Mouse (Mus musculus): ENCODE data around the gene Galnt7. TPM values are rescaled to one million over a fixed set of nuclear protein-coding genes. Genes with fewer than 3 reads are reported as not detected.

The Galnt7 gene
- polyA plus RNA-seq, 1 experiment from 2014 or later: 3.2 TPM

DNA sequence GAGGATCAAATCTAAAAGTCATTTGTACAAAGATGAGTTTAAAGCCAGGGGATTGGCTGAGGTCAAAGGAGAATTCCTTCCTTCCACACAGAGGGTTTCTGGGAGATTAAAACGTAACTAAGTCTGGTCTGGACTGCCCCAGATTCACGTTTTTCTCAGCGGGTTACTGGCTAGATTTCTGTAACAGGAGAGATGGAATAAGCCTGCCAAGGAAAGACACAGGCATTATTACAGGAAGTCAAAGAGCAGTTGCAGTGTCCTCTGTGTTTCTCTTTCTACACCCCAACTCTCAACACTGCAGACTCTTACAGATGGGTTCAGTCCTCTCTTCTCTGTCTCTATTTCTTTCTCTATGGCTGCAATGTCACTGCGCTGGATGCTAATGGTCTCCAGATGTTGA lies 118.3 kb downstream of the Galnt7 start:
- ATAC-seq (no peak), DNase-seq (no peak)
- WGBS (ENCODE audit: insufficient replicate concordance): 72% methylated on average over 4 of the region's 4 CpGs
- Histone ChIP-seq H3K4me3 (ENCODE audit: low read depth, low read length) (no peak overlapping the region), H3K36me3 (replicated peaks; ENCODE audit: insufficient read depth, low read length) (peaks cover 9% of the 10 kb centered on the region), H3K9ac (replicated peaks) (no peak overlapping the region), H3K9me3 (ENCODE audit: low read length) (no peaks in the 10 kb centered on the region), H3K27ac (ENCODE audit: low read depth) (no peak overlapping the region), H3K27me3 (ENCODE audit: insufficient read depth, low read length) (no peaks in the 10 kb centered on the region), H3K4me1 (ENCODE audit: insufficient read depth) (no peaks in the 10 kb centered on the region), H3K4me2 (ENCODE audit: low read depth, low read length) (no peak overlapping the region)
- TF ChIP-seq CTCF (IDR thresholded peaks at IDR 0.05; ENCODE audit: low read depth) (no peak), EP300 (IDR thresholded peaks at IDR 0.05; ENCODE audit: low read depth) (no peak)

DNA sequence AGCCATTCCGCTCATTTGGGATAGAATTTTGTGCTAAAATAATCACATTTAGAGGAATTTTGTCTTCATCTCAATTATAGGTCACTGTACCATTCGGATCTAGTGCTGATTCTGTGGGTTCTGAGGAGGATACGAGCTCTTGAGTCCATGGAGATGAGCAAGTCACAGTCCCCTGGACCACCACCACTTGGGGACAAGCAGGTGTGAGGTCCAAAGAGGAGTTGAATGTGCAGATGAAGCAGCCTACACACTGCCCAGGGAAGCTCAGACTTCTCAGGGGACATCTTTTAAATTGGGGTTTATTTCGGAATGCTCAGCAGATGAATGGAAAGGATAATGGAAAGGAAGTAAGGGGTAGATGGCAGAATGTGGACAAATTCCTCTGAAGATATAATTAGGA lies 119.7 kb downstream of the Galnt7 start:
- DNase-seq (no peak), ATAC-seq (no peak)
- Histone ChIP-seq H3K4me1 (ENCODE audit: insufficient read depth) (no peaks in the 10 kb centered on the region), H3K27me3 (ENCODE audit: insufficient read depth, low read length) (no peaks in the 10 kb centered on the region), H3K9me3 (ENCODE audit: low read length) (no peaks in the 10 kb centered on the region), H3K4me3 (ENCODE audit: low read depth, low read length) (no peak overlapping the region), H3K36me3 (replicated peaks; ENCODE audit: insufficient read depth, low read length) (peaks cover 9% of the 10 kb centered on the region), H3K27ac (ENCODE audit: low read depth) (no peak overlapping the region), H3K4me2 (ENCODE audit: low read depth, low read length) (no peak overlapping the region), H3K9ac (replicated peaks) (no peak overlapping the region)
- TF ChIP-seq CTCF (IDR thresholded peaks at IDR 0.05; ENCODE audit: low read depth): no peak
- no peak for TF ChIP-seq EP300 (IDR thresholded peaks at IDR 0.05; ENCODE audit: low read depth)
- WGBS (ENCODE audit: insufficient replicate concordance): 88% methylated on average over 4 of the region's 4 CpGs

DNA sequence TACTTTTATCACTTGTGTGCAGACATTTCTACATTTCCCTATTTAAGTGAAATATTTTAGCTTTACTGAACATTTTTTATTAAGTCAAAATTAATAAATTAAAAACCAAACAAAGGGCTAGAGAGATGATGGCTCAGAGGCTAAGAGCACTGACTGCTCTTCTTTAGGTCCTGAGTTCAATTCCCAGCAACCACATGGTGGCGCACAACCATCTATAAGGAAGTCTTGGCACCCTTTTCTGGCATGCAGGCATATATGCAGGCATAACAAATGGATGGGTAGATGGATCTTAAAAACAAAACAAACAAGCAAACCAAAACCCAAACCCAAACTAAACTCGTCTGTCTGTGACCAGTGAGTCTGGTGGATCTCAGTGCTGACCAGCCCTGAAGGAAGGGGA lies 120.6 kb downstream of the Galnt7 start:
- Histone ChIP-seq H3K27ac (ENCODE audit: low read depth) (no peak overlapping the region), H3K4me2 (ENCODE audit: low read depth, low read length) (no peak overlapping the region), H3K4me3 (ENCODE audit: low read depth, low read length) (no peak overlapping the region), H3K27me3 (ENCODE audit: insufficient read depth, low read length) (no peaks in the 10 kb centered on the region), H3K9me3 (ENCODE audit: low read length) (no peaks in the 10 kb centered on the region), H3K4me1 (ENCODE audit: insufficient read depth) (no peaks in the 10 kb centered on the region), H3K36me3 (replicated peaks; ENCODE audit: insufficient read depth, low read length) (peaks cover 9% of the 10 kb centered on the region), H3K9ac (replicated peaks) (no peak overlapping the region)
- DNase-seq (no peak), ATAC-seq (no peak)
- TF ChIP-seq EP300 (IDR thresholded peaks at IDR 0.05; ENCODE audit: low read depth): no peak
- peak; percentile 53 for TF ChIP-seq CTCF (IDR thresholded peaks at IDR 0.05; ENCODE audit: low read depth)
- 61% methylated on average over 2 of the region's 2 CpGs for WGBS (ENCODE audit: insufficient replicate concordance)

DNA sequence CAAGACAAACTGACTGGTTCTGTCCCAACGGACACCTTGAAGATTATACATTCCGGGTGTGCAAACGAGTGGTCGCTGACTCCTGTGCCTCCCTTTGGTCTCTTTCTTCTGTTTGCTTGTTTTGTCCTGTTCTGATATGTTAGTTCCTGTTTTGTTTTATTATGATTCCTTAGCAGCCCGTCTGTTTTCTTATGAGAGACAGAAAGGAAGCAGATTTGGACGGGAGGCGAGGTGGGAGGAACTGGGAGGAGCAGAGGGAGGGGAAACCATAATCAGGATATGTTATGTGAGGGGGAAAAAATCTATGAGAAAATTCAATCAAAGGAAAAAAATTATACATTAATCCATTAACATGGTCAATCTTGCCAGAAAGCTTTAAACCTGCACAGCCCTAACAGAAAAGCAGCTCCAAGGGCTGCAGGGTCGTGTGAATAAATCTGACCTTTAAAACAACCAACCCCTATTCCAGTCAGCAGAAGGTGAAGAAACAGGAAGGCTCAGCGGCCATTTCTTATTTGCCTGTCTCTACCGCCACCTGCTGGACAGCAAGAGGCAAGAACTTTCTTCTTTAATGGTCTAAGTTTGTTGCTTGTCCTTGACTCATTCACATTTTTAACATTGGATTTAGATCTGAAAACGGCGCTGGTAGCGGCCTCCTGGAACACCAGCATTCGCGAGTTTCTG lies 122.0 kb downstream of the Galnt7 start:
- peak; percentile 81 for ATAC-seq
- Histone ChIP-seq H3K9me3 (ENCODE audit: low read length) (no peaks in the 10 kb centered on the region), H3K9ac (replicated peaks) (no peak overlapping the region), H3K4me2 (ENCODE audit: low read depth, low read length) (peak overlapping the region; percentile 50), H3K36me3 (replicated peaks; ENCODE audit: insufficient read depth, low read length) (peaks cover under 1% of the 10 kb centered on the region), H3K27me3 (ENCODE audit: insufficient read depth, low read length) (no peaks in the 10 kb centered on the region), H3K4me1 (ENCODE audit: insufficient read depth) (no peaks in the 10 kb centered on the region), H3K4me3 (ENCODE audit: low read depth, low read length) (peak overlapping the region; percentile 8; the same call in 1 of the 2 replicates), H3K27ac (ENCODE audit: low read depth) (peak overlapping the region; percentile 58)
- TF ChIP-seq EP300 (IDR thresholded peaks at IDR 0.05; ENCODE audit: low read depth) (no peak), CTCF (IDR thresholded peaks at IDR 0.05; ENCODE audit: low read depth) (peak; percentile 95)
- WGBS (ENCODE audit: insufficient replicate concordance): 18% methylated on average over 15 of the region's 15 CpGs
- peak; percentile 84 for DNase-seq

DNA sequence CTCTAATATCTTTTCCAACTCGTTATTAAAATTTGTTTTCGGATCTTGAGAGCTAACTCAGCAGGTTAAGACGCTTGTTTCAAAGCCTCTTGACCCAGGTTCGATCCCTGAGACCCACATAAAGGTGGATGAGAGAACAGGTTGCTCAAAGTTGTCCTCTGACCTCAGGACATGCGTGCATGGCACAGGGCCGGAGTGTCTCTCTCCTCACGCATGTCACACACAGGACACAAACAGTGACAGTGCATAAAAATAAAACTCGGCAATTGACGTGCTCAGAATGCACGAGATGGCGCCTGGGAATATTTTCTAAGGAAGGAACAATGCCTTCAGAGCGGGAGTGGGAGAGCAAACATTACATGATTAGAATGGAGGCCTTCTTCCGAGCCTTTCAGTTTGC lies 122.6 kb downstream of the Galnt7 start:
- H3K27ac ChIP-seq (ENCODE audit: low read depth): peak overlapping the region; percentile 58
- peak overlapping the region; percentile 50 for H3K4me2 ChIP-seq (ENCODE audit: low read depth, low read length)
- WGBS (ENCODE audit: insufficient replicate concordance): 76% methylated on average over 13 of the region's 13 CpGs
- no peak for TF ChIP-seq CTCF (IDR thresholded peaks at IDR 0.05; ENCODE audit: low read depth)
- no peak for TF ChIP-seq EP300 (IDR thresholded peaks at IDR 0.05; ENCODE audit: low read depth)
- ATAC-seq (peak; percentile 54), DNase-seq (no peak)
- H3K4me1 ChIP-seq (ENCODE audit: insufficient read depth): no peaks in the 10 kb centered on the region
- H3K9ac ChIP-seq (replicated peaks): no peak overlapping the region
- no peaks in the 10 kb centered on the region for H3K27me3 ChIP-seq (ENCODE audit: insufficient read depth, low read length)
- peak overlapping the region; percentile 8; the same call in 1 of the 2 replicates for H3K4me3 ChIP-seq (ENCODE audit: low read depth, low read length)
- H3K36me3 ChIP-seq (replicated peaks; ENCODE audit: insufficient read depth, low read length): no peaks in the 10 kb centered on the region
- no peaks in the 10 kb centered on the region for H3K9me3 ChIP-seq (ENCODE audit: low read length)

DNA sequence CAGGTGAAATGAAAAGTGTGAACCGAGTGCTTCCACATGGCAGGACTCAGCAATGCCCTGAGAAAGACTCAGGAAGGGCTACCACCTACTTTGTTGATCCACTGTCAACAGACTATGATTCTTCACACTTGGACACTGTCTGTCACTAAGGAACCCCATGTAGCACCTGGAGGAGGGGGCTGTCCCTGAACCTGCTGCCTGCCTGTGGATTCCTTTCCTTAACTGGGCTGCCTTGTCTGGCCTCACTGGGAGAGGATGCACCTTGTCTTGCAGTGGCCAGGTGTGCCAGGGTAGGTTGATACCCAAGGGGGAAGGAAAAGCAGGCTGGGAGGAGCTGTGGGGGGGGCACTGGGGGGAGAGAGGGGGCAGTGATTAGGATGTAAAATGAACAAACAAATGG lies 124.8 kb downstream of the Galnt7 start:
- Histone ChIP-seq H3K9ac (replicated peaks) (no peak overlapping the region), H3K36me3 (replicated peaks; ENCODE audit: insufficient read depth, low read length) (0 out of 2 replicates have a peak, but pooled peaks cover 2% of the 10 kb centered on the region), H3K4me1 (ENCODE audit: insufficient read depth) (no peaks in the 10 kb centered on the region), H3K4me2 (ENCODE audit: low read depth, low read length) (no peak overlapping the region), H3K9me3 (ENCODE audit: low read length) (no peaks in the 10 kb centered on the region), H3K27me3 (ENCODE audit: insufficient read depth, low read length) (no peaks in the 10 kb centered on the region), H3K27ac (ENCODE audit: low read depth) (no peak overlapping the region), H3K4me3 (ENCODE audit: low read depth, low read length) (no peak overlapping the region)
- DNase-seq (no peak), ATAC-seq (no peak)
- 88% methylated on average over 1 of the region's 1 CpGs for WGBS (ENCODE audit: insufficient replicate concordance)
- TF ChIP-seq EP300 (IDR thresholded peaks at IDR 0.05; ENCODE audit: low read depth): no peak
- no peak for TF ChIP-seq CTCF (IDR thresholded peaks at IDR 0.05; ENCODE audit: low read depth)
